Mouse (Mus musculus) gastrocnemius, postnatal 4 days (tissue): ENCODE data around the gene Gm42906. TPM values are rescaled to one million over a fixed set of nuclear protein-coding genes. Genes with fewer than 3 reads are reported as not detected.
A peak's percentile ranks its signal among the peaks of the same experiment; 100 is the strongest.

Experiments used
- DNase-seq, 2 experiments: peaks; one replicate each; pipeline ENCODE4 v3.0.0; 2021 to 2022; ENCODE audit warnings: low spot score in 2 of 2, mixed read lengths in 2 of 2
- total RNA-seq, 2 experiments: library from RNA; stranded (reverse); gene quantifications; 2 replicates each; pipeline ENCODE4 v1.2.3; 2021

The Gm42906 gene
- total RNA-seq, 2 experiments from 2014 or later, result not detected

GRCm38 (mm10) chr5:151112743-151113142, 315.2 kb downstream of the Gm42906 start:
- no peak for DNase-seq

- DNase-seq, result no peak
Observed at GRCm38 (mm10) chr5:151111080-151111871, 316.7 kb downstream of the Gm42906 start.

GRCm38 (mm10) chr5:151110461-151110908, 317.5 kb downstream of the Gm42906 start:
- DNase-seq, result peak; percentile 30 to 43

- DNase-seq, result no peak
Observed at GRCm38 (mm10) chr5:151109822-151110221, 318.1 kb downstream of the Gm42906 start.

- DNase-seq, result no peak
Observed at GRCm38 (mm10) chr5:151108955-151109354, 319.0 kb downstream of the Gm42906 start.

GRCm38 (mm10) chr5:151108291-151108897, 319.6 kb downstream of the Gm42906 start:
- no peak for DNase-seq

- no peak for DNase-seq
Observed at GRCm38 (mm10) chr5:151106841-151107240, 321.1 kb downstream of the Gm42906 start.

GRCm38 (mm10) chr5:151105054-151105971, 322.6 kb downstream of the Gm42906 start:
- no peak for DNase-seq

GRCm38 (mm10) chr5:151104354-151105053, 323.5 kb downstream of the Gm42906 start:
- no peak for DNase-seq

GRCm38 (mm10) chr5:151103284-151103683, 324.7 kb downstream of the Gm42906 start:
- DNase-seq, result no peak

GRCm38 (mm10) chr5:151102262-151102661, 325.7 kb downstream of the Gm42906 start:
- DNase-seq, result no peak

- DNase-seq, result no peak
Observed at GRCm38 (mm10) chr5:151096012-151096411, 332.0 kb downstream of the Gm42906 start.

- DNase-seq, result no peak
Observed at GRCm38 (mm10) chr5:151092886-151093665, 334.9 kb downstream of the Gm42906 start.

- DNase-seq, result no peak
Observed at GRCm38 (mm10) chr5:151090996-151091395, 337.0 kb downstream of the Gm42906 start.

GRCm38 (mm10) chr5:151089201-151089600, 338.8 kb downstream of the Gm42906 start:
- no peak for DNase-seq

GRCm38 (mm10) chr5:151086425-151087202, 341.3 kb downstream of the Gm42906 start:
- DNase-seq, result no peak

- no peak for DNase-seq
Observed at GRCm38 (mm10) chr5:151085749-151086148, 342.2 kb downstream of the Gm42906 start.

- DNase-seq, result no peak
Observed at GRCm38 (mm10) chr5:151080276-151080675, 347.7 kb downstream of the Gm42906 start.

- DNase-seq, result no peak
Observed at GRCm38 (mm10) chr5:151077953-151078352, 350.0 kb downstream of the Gm42906 start.
